ENCODE assay signal across 8 mouse cellular contexts in genomic region chr12:108994436-108995031, GRCm38 (mm10).
A peak's percentile ranks its signal among the peaks of the same experiment; 100 is the strongest.
DNase-seq lines count a peak whose midpoint lies in the region; ATAC-seq and TF ChIP-seq lines count a peak whose summit lies in the region.

No protein-coding gene starts in this region.

- H3K4me1 ChIP-seq in hindbrain, embryonic 14.5 days (replicated peaks; ENCODE audit: control insufficient read depth, insufficient read depth, low read length): peaks cover 19% of the 10 kb centered on the region
- H3K4me1 ChIP-seq in spleen, adult 2 months (ENCODE audit: control insufficient read depth, insufficient read depth, insufficient read length): peaks cover 6% of the 10 kb centered on the region; the same call in 1 of the 2 replicates

- H3K36me3 ChIP-seq in hindbrain, embryonic 14.5 days (replicated peaks; ENCODE audit: control insufficient read depth, insufficient read depth): no peaks in the 10 kb centered on the region
- H3K36me3 ChIP-seq in spleen, adult 2 months (ENCODE audit: control insufficient read depth, insufficient read depth, low read length): no peaks in the 10 kb centered on the region

- no peak overlapping the region for H3K4me2 ChIP-seq in hindbrain, embryonic 14.5 days (replicated peaks)

- 12% methylated on average over 19 of the region's 19 CpGs for WGBS in hindbrain, embryonic 14.5 days
- WGBS in spleen, adult 2 months: 8% methylated on average over 19 of the region's 19 CpGs

- no peak for ATAC-seq in hindbrain, embryonic 14.5 days (ENCODE audit: low FRiP score)

- H3K27me3 ChIP-seq in hindbrain, embryonic 14.5 days (ENCODE audit: control insufficient read depth, insufficient read depth, low read length): no peaks in the 10 kb centered on the region
- no peaks in the 10 kb centered on the region for H3K27me3 ChIP-seq in spleen, adult 2 months (ENCODE audit: control insufficient read depth, insufficient read depth, low read length)

- no peak overlapping the region for H3K9ac ChIP-seq in hindbrain, embryonic 14.5 days

- no peak overlapping the region for H3K27ac ChIP-seq in hindbrain, embryonic 14.5 days
- H3K27ac ChIP-seq in spleen, adult 2 months (ENCODE audit: insufficient read depth, low read length): no peak overlapping the region

- DNase-seq in NIH3T3 (ENCODE audit: low read depth) (peak; percentile 93), MN1 (ENCODE audit: low spot score) (no peak)
- DNase-seq in brain, adult 2 months (ENCODE audit: low read depth, low spot score): peak; percentile 30
- peak; percentile 14 to 56 for DNase-seq in gastrocnemius, adult 8-10 months (ENCODE audit: low spot score in 2 of 2)
- peak; percentile 74 for DNase-seq in hindbrain, embryonic 14.5 days (ENCODE audit: low spot score)
- peak; percentile 67 for DNase-seq in left cerebral cortex, postnatal 4 days
- DNase-seq in mesoderm, embryonic 11.5 days (ENCODE audit: low read depth, low spot score): peak; percentile 90
- DNase-seq in spleen, adult 2 months (ENCODE audit: low read depth in 1 of 2, low spot score in 2 of 2): peak; percentile 27 to 52

- H3K9me3 ChIP-seq in hindbrain, embryonic 14.5 days (ENCODE audit: control insufficient read depth, low read length): no peaks in the 10 kb centered on the region

- TF ChIP-seq CTCF in spleen, adult 2 months (IDR thresholded peaks at IDR 0.05; ENCODE audit: extremely low read depth, insufficient read depth, insufficient read length, insufficient replicate concordance): no peak

- no peak overlapping the region for H3K4me3 ChIP-seq in hindbrain, embryonic 14.5 days (replicated peaks; ENCODE audit: low read length)
- no peak overlapping the region for H3K4me3 ChIP-seq in spleen, adult 2 months (ENCODE audit: extremely low read depth, insufficient read depth, insufficient read length)

- intact Hi-C loops in left cerebral cortex, postnatal 4 days (cut with DNase I): no loop called here

- TF ChIP-seq POLR2A in spleen, adult 2 months (IDR thresholded peaks at IDR 0.05; ENCODE audit: low read depth, low read length): no peak
